Mouse (Mus musculus): ENCODE results near the gene Vps26a.
"Not testable (repeated sequence)": the region's sequence is repeated elsewhere in the genome, so short reads cannot be mapped to it uniquely, and the experiment has no call there.

The Vps26a gene

GRCm38 (mm10) chr10:62500916-62501615, 14.5 kb upstream of the Vps26a start:
- no peak for DNase-seq (ENCODE audit: low spot score in 2 of 2)

- DNase-seq (ENCODE audit: low spot score in 2 of 2), result peak in 1 of 2 experiments; percentile 25
Measured at GRCm38 (mm10) chr10:62500088-62500915, 13.7 kb upstream of the Vps26a start.

- DNase-seq (ENCODE audit: low spot score in 2 of 2), result not testable (repeated sequence)
Measured at GRCm38 (mm10) chr10:62491681-62492080, 5.1 kb upstream of the Vps26a start.

GRCm38 (mm10) chr10:62488266-62488665, 1.7 kb upstream of the Vps26a start:
- no peak for DNase-seq (ENCODE audit: low spot score in 2 of 2)

GRCm38 (mm10) chr10:62485878-62486582, 575 bp downstream of the Vps26a start:
- DNase-seq (ENCODE audit: low spot score in 2 of 2), result peak in 1 of 2 experiments; percentile 12

- no peak for DNase-seq (ENCODE audit: low spot score in 2 of 2)
Measured at GRCm38 (mm10) chr10:62481108-62481852, 5.3 kb downstream of the Vps26a start.

- DNase-seq (ENCODE audit: low spot score in 2 of 2), result no peak
Measured at GRCm38 (mm10) chr10:62476980-62477379, 9.6 kb downstream of the Vps26a start.

GRCm38 (mm10) chr10:62474944-62475343, 11.7 kb downstream of the Vps26a start:
- no peak for DNase-seq (ENCODE audit: low spot score in 2 of 2)

- DNase-seq (ENCODE audit: low spot score in 2 of 2), result no peak
Measured at GRCm38 (mm10) chr10:62471105-62471504, 15.5 kb downstream of the Vps26a start.

GRCm38 (mm10) chr10:62469736-62470135, 16.9 kb downstream of the Vps26a start:
- DNase-seq (ENCODE audit: low spot score in 2 of 2), result no peak

GRCm38 (mm10) chr10:62461321-62461720, 25.3 kb downstream of the Vps26a start:
- no peak for DNase-seq (ENCODE audit: low spot score in 2 of 2)

GRCm38 (mm10) chr10:62452001-62452400, 34.6 kb downstream of the Vps26a start:
- DNase-seq (ENCODE audit: low spot score in 2 of 2), result not testable (repeated sequence)

- DNase-seq (ENCODE audit: low spot score in 2 of 2), result no peak
Measured at GRCm38 (mm10) chr10:62450280-62450640, 36.3 kb downstream of the Vps26a start.

GRCm38 (mm10) chr10:62449364-62450279, 37.0 kb downstream of the Vps26a start, which contains the start of the genes 4930507D05Rik and Supv3l1:
Gene 4930507D05Rik, plus strand, starts transcription at chr10:62449489.
Gene Supv3l1, minus strand, starts transcription at chr10:62449738.
- DNase-seq (ENCODE audit: low spot score in 2 of 2), result peak; percentile 78 to 84

- DNase-seq (ENCODE audit: low spot score in 2 of 2), result no peak
Measured at GRCm38 (mm10) chr10:62430427-62430826, 56.2 kb downstream of the Vps26a start.

- DNase-seq (ENCODE audit: low spot score in 2 of 2), result no peak
Measured at GRCm38 (mm10) chr10:62425081-62425871, 61.3 kb downstream of the Vps26a start.

- DNase-seq (ENCODE audit: low spot score in 2 of 2), result no peak
Measured at GRCm38 (mm10) chr10:62422255-62422654, 64.3 kb downstream of the Vps26a start, which contains the start of gene Hkdc1. Gene Hkdc1, minus strand, starts transcription at chr10:62422491.

- no peak for DNase-seq (ENCODE audit: low spot score in 2 of 2)
Measured at GRCm38 (mm10) chr10:62421127-62421526, 65.5 kb downstream of the Vps26a start.

- no peak for DNase-seq (ENCODE audit: low spot score in 2 of 2)
Measured at GRCm38 (mm10) chr10:62420399-62420798, 66.2 kb downstream of the Vps26a start.
